Mouse (Mus musculus) adrenal gland (tissue): ENCODE measurements around the gene Pknox2.

ENCODE experiments used
- intact Hi-C: fragments of 180-260 bp; cut with DNase I; formaldehyde crosslinking; loops from one replicate; pipeline ENCODE4 v1.15.1; 2025
- long read RNA-seq, 2 experiments: library from polyadenylated mRNA; unstranded; transcript quantifications; one replicate each; pipeline ENCODE4 v2.0.0; 2020; ENCODE audit warnings: borderline replicate concordance in 1 of 2; ENCODE audit not compliant: insufficient replicate concordance in 1 of 2

Gene Pknox2
- long read RNA-seq, experiment 1, partial matches to known transcripts = 1 of 1 reads
- long read RNA-seq, experiment 1, other reads (novel, unspliced or antisense) = 0 of 1 reads
- long read RNA-seq, experiment 2 = 0 reads

DNA sequence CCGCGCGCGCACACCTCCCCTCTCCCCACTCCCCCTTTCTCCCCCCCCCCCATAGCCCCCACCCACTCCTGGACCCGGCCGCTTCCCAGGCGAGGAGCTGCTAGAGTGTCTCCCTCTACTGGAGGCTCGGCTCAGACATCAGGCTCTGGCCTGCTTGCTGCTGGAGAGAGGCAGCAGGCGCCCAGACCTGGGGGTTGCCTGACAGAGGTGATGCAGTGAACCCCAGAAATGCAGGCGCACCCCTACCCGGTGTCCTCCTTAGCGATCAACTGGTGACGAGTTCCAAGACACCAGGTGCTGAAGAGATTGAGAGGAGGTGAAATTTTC, at the start of gene Pknox2:
TSS of gene Pknox2 (minus strand) at position 49 of the 327 bp plus-strand sequence.
- intact Hi-C loops = loop anchor here (5.0 kb wide), 2 partner anchors 110 to 175 kb away; no protein-coding TSS in a partner anchor

- intact Hi-C loops = no loop called here
Measured at GRCm38 (mm10) chr9:37188024-37188423, 40.8 kb upstream of the Pknox2 start.

GRCm38 (mm10) chr9:37187407-37187806, 40.2 kb upstream of the Pknox2 start:
- intact Hi-C loops = no loop called here

- intact Hi-C loops = no loop called here
Measured at GRCm38 (mm10) chr9:37183176-37183575, 36.0 kb upstream of the Pknox2 start.

DNA sequence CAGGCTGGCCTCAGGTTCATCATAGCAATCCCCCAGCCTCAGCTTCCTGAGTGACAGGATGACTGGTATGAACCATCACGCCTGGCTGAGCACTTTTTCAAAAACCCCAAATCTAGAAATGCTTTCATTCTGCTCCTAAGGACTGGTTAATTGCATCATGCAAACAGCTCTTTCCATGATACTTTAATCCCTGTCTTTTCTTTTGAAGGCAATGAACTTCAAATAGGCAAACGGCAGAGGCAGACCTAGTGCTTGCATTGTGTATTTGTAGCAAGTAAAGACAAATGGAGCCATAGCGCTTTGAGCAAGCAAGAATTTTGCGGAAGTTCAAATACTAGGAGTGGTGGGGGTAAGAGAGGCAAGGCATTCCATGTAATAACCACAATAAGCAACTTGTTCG, 34.4 kb upstream of the Pknox2 start:
- intact Hi-C loops = no loop called here

- intact Hi-C loops = loop anchor here (5.0 kb wide), 1 partner anchor 148 kb away; no protein-coding TSS in a partner anchor
Measured at GRCm38 (mm10) chr9:37179596-37179995, 32.4 kb upstream of the Pknox2 start.

DNA sequence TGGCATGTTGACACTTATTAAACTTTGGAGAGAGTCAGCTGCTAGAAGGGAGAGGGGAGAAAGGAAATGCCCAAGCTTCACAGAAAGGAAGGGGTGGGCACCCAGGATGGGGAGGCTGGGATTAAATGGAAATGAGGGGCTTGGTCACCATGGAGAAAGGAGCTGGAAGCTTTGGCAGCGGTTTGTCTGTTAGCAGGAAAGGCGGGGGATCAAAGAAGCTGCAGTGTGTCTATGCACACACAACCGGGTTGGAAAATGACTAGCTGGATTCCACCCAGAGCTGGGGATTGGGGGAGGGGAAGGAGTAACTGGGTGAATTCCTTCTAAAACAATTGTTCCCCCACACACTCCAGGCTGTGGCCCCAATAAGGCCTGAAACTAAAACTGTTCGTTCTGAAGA, 31.7 kb upstream of the Pknox2 start:
- intact Hi-C loops = loop anchor here (5.0 kb wide), 1 partner anchor 148 kb away; no protein-coding TSS in a partner anchor

DNA sequence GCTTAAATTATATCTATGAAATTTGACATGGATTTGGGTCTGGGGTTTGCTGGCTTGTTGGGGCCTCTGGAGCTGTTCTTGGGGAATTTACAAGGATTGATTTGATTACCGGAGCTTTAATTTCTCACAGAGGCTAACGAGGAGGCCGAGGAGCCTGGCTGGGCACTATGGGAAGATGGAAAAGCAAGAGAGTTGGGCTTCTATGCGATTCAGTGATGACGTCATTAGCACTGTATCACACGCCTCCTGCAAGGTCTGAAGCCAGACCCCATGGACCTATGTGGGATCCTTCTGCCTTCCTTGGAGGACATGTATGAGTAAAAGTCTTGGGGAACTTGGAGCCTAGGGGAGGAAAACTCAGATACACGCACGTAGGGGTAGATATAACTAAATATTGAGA, 30.3 kb upstream of the Pknox2 start:
- intact Hi-C loops = loop anchor here (2.0 to 5.0 kb wide), 2 partner anchors 53 to 150 kb away; no protein-coding TSS in a partner anchor

- intact Hi-C loops = loop anchor here (2.0 to 5.0 kb wide), 2 partner anchors 54 to 150 kb away; no protein-coding TSS in a partner anchor
Measured at GRCm38 (mm10) chr9:37177107-37177506, 29.9 kb upstream of the Pknox2 start.

DNA sequence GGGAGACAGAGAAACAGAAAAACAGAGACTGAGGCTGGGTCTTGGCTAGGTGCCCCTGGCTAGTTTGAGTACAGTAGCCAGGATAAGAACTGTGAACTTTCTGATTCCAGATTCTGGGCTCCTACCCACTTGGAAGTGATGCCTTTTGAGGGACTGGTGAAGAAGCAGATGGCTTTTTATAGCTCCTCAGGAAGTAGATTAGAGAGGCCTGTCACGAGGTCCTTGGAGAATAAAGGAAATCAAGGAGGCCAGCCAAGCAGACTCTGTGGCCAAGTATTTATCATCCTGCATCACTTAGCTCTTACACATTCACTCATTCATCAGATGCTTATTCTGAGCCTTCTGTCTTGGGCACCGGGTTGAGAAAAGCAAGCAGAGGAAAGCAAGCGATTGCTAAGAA, 28.8 kb upstream of the Pknox2 start:
- intact Hi-C loops = loop anchor here (2.0 to 5.0 kb wide), 2 partner anchors 55 to 151 kb away; no protein-coding TSS in a partner anchor

- intact Hi-C loops = no loop called here
Measured at GRCm38 (mm10) chr9:37173376-37173775, 26.2 kb upstream of the Pknox2 start.

DNA sequence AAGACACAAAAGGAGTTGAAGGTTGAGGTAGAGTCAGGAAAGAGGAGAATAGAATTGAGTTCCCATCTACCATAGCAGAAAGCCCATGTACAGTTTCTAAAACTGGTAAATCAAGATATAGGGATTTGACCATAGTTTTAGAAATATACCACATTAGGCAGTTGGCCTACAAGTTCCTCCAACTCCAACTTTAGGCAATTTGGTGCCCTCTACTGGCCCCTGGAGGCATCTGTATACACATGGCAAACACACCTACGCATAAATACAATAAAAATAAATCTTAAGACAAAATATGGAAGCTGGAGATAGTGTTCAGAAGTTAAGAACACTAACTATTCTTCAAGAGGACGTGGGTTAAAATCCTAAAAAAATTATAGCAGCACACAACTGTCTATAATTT, 19.7 kb upstream of the Pknox2 start:
- intact Hi-C loops = no loop called here

GRCm38 (mm10) chr9:37160686-37161085, 13.5 kb upstream of the Pknox2 start:
- intact Hi-C loops = no loop called here

DNA sequence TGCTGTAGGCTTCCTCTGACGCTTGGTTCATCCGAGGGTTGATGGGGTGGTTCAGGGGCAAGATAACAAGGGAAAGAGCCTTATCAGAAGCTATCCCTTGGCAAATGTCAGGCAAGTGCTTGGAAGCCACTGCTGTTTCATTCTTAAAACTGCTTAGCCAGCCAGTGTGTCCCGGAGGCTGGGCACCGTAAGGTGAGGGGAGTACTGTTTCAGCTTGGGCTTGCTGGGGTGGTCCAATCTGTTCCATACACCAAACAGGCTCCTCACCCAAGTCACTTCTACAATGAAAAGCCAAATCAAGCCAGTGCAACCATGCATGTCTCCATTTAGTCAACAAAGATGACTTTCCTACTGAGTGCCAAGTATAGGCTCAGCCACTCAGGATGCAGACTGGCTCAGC, 679 bp upstream of the Pknox2 start:
- intact Hi-C loops = loop anchor here (5.0 kb wide), 2 partner anchors 111 to 176 kb away; no protein-coding TSS in a partner anchor

GRCm38 (mm10) chr9:37146603-37147358, 426 bp downstream of the Pknox2 start:
- intact Hi-C loops = loop anchor here (5.0 kb wide), 2 partner anchors 109 to 174 kb away; no protein-coding TSS in a partner anchor

- intact Hi-C loops = loop anchor here (5.0 kb wide), 2 partner anchors 109 to 174 kb away; no protein-coding TSS in a partner anchor
Measured at GRCm38 (mm10) chr9:37146353-37146602, 929 bp downstream of the Pknox2 start.

DNA sequence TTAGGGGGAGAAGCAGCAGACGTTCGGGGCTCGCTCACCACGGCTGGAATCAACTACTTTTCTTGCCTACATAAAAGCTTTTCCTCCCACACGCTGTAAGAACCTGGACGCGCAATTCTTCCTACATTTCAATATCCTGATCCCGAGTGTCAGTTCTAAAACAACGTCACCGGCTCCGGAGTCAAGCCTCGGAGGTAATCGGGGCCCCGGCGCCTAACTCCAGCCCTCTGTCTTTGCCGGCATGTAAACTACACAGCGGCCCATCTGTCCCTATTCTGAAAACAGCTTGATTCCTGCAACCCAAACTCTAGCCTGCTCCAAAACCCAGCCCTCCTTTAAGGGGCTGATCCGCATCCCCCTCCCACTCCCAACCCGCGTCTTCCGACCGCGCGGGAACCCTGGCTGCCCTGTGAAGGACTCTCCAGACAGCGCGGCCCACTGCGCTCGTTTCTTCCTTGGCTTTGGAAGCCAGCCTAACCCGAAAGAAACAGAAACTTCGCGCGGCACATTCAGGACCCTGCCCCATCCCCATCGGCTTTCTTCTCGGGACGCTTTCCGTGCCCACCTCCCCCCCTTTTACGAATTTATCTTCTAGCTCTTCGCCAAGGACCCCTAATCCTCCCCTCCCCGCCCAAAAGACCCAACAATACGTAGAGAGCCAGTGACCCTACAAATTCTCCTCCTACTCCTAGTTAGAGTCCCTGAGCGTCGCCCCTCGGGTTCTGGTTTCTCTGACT, 1.4 kb downstream of the Pknox2 start:
- intact Hi-C loops = loop anchor here (5.0 kb wide), 2 partner anchors 108 to 173 kb away; no protein-coding TSS in a partner anchor

DNA sequence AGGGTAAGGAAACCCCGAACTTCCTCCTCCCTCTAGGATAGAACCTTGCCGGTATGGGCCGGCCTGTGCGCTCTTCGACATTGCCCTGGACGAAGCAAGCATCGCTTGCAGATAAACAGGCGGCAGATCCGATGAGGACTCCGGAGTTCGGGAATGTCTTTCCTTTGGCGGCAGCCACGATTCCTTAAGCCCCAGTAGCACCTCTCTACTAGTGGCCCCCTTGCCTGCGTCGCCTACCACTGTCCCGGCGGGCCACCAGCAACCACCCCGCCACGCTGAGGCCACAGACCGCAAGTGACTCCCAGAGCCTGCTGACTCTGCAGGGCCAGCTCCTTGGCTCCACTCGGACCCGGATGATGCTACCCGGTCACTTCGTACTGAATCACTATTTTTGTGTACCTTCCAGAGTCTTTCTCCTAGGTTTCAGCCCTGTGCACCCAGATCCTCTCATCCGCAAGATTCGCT, 2.0 kb downstream of the Pknox2 start:
- intact Hi-C loops = loop anchor here (5.0 kb wide), 2 partner anchors 108 to 173 kb away; no protein-coding TSS in a partner anchor

DNA sequence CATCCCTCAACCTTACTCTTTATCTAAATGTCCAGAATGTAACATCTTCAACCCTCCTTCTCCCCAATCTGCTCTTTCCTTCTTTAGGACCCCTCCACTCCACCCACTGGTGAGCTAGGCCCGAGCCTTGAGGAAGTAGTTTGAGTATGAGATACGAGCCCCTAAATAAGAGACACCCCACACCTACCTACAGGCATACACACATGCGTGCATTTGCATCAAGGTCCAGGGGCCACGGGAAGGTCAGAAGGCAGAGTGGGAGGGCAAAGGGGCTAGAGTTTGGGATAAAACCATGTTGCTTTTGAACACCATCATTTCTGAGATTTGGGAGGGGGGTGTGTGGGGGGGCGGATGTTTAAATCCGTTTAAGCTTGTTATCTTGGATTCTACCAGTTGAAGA, 2.5 kb downstream of the Pknox2 start:
- intact Hi-C loops = loop anchor here (5.0 kb wide), 2 partner anchors 107 to 172 kb away; no protein-coding TSS in a partner anchor

DNA sequence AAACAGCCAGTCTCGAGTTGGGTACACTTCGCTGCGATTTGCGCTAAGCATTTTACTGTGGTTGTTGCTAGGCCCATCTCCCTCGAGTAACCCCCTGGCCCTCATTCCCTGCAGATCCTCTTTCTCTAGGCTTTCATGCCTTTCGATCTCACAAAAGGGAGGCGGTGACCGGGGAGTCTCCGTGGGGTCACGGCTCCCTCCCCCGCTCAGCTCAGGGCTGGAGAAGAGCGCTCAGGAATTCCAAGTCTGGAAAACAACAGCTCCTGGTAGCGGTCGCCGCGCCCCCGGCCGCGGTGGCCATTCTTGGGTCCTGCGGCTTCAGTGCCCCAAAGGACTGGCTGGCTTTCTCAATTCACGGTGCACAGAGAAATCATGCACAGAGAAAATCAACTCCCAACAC, 3.0 kb downstream of the Pknox2 start:
- intact Hi-C loops = no loop called here

GRCm38 (mm10) chr9:37143046-37143931, 3.9 kb downstream of the Pknox2 start:
- intact Hi-C loops = no loop called here
